Mouse (Mus musculus) B cell, adult 2 months (primary cell): ENCODE data around the gene Ifnar1.
"Not testable (repeated sequence)": the region's sequence is repeated elsewhere in the genome, so short reads cannot be mapped to it uniquely, and the experiment has no call there.

ENCODE experiments used
- DNase-seq, 2 experiments: peaks; one replicate each; pipeline ENCODE4 v3.0.0; 2022

The Ifnar1 gene

GRCm38 (mm10) chr16:91512161-91512787 is 27.2 kb downstream of the Ifnar1 start:
- peak; percentile 89 to 91 for DNase-seq

GRCm38 (mm10) chr16:91513099-91513498 is 28.1 kb downstream of the Ifnar1 start:
- DNase-seq: no peak

DNA sequence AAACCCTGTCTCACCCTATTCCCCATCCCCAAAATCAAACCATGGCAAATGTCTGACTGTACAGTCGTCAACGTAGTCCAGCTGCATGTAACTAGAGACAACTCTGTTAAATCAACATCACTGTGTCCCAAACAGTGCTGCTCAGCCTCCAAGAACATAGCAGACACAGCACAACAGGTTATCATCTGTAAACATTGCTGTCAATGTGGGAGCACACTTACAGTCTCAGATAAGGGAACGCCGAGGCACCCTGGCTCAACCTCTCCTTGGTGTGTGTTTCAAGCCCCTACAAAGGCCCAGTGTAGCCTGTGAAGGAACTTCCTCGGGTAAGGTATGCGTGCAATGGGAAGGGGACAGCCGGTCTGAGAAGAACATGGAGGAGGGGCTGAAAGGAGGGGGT is 32.0 kb downstream of the Ifnar1 start:
- no peak for DNase-seq

- peak; percentile 60 to 71 for DNase-seq
Measured at GRCm38 (mm10) chr16:91522040-91522439, 37.0 kb downstream of the Ifnar1 start.

DNA sequence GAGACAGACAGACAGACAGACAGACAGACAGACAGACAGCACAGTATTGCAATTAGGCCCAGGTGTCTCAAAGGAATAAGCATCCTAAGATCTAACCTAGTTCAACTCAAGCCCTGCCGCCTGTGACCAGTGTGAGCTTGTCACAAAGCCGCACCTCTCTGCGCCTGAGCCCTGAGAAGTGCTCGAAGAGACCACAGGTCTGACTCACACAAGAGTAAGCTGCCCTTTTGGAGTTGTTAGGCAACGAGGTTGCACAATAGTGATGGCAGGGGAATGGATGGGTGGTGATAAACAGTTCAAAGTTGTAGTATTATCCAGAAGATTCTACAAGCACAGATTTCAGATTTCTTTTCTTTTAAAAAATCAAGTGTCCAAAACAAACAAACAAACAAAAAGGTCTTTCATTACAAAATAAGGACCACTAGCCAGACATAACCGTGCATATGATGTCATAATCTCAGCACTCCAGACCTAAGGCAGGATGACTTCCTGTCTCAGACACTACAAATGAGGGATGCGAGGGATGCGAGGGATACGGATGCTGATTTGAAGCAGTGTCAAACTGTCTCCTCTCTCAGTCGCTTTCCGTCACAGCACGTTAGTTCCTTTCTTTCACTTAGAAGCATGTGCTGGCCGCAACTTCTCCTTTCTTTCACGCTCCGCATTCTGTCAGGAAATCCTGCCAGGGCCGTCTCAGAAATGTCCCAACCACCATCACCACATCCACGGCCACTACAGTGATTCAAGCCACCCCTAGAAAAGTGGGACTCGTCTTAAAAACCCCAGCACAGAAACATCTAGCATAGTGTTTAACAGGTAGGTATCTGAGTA is 37.7 kb downstream of the Ifnar1 start:
- peak; percentile 86 to 89 for DNase-seq

DNA sequence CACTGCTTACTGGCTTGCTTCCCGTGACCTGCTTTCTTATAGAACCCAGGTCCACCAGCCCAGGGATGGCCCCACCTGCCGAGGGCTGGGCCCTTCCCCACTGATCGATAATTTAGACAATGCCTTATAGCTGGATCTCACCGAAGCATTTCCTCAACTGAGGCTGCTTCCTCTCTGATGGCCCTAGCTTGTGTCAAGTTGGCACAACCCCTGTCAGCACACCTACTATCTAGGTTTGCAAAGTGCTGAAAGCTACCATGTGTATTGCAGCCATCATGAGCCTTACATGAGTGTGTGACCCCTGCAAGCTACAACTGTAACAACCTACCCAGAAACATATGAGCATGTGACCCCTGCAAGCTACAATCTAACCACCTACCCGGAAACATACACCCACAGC is 39.2 kb downstream of the Ifnar1 start:
- no peak for DNase-seq

DNA sequence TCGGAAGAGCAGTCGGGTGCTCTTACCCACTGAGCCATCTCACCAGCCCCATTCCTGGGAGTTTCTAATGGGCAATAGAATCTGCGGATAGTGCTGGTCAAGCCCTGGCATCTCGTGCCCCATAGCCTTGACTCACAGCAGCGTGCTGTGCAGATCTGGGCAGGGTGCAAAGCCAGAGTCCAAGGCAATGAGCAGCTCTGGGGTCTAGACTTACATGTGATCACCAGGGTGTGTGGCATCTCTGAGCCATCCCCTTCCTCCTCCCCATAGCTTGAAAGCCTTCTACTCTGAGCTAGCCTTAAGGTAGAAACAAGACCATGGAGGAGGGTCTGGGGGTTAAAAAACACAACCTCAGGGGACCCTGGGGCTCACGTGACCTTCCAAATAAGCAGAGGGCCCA is 41.2 kb downstream of the Ifnar1 start:
- DNase-seq: no peak

DNA sequence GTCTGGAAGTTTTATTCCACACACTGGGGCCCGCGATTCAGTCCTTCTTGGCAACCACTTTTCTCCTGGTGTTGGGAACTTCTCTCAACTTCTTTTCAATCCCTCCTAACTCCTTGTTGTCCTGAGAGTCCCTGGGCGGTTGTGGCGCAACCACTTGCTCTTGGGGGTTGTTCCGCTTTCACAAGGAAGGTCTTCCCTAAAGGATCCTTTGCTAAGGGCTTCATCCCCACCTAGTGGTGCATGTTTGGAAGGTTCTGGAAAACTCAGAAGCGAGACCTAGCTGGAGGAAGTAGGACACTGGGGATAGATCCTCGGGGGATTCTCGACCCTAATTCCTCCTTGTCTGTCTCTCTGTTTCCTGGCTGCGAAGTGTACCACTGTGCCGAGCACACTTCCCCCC is 42.0 kb downstream of the Ifnar1 start:
- peak in 1 of 2 experiments; percentile 26 for DNase-seq

DNA sequence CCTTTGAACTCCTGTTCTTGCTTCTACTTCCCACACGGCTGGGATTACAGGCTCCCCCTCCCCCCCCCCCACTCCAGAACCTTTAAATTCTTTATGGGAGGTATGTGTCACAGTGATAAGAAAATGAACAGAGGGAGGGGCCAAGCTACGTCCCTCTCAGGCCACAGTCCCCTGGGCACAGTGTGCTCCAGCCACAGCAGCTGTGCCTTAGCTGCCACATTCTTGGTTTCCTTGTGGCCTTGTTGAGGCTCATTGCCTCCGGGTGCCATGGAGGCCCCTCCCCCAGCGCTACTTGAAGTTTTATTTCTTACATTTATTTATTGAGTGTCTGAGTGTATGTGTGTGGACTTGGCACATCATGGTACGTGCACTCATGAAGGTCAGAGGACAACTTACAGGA is 42.5 kb downstream of the Ifnar1 start:
- DNase-seq: no peak

DNA sequence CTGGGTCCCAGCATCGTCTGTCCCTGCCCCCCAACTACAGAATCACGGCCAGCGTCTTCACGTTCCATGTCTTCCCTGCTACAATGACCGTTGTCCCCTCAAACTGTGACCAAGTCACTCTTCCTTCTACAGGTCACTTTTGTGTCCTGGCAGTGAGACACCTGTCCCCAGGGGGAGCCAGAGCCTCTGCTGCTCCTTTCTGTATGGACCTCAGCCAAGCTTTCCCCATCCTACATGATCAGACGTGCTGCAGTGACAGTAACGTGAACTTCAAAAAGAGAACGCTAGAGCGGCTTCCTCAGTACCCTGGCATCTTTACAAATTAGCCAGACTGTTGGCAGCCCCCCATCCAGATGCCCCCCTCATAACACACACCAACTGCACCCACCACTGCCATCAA is 43.5 kb downstream of the Ifnar1 start:
- no peak for DNase-seq

- DNase-seq: not testable (repeated sequence)
Measured at GRCm38 (mm10) chr16:91530830-91531229, 45.8 kb downstream of the Ifnar1 start.

DNA sequence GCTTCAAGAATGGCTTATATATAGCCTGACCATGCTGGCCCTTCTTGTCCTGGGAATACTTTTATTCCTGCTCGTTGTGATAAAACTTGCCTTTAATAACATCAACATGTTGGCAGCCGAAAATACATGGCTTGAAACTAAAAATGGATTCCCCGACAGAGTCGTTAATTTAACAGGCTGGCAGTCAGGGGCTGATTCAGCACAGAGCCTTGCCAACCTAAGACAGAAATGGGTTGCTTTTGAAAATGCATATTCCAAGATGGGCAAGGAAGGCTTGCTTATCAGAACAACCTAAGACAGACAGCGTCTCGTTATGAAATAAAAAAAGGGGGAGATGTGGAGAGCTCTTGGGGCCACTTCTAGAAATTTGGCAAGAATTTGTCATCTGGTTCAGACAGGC is 46.8 kb downstream of the Ifnar1 start:
- DNase-seq: no peak

- DNase-seq: no peak
Measured at GRCm38 (mm10) chr16:91532429-91532828, 47.4 kb downstream of the Ifnar1 start.

DNA sequence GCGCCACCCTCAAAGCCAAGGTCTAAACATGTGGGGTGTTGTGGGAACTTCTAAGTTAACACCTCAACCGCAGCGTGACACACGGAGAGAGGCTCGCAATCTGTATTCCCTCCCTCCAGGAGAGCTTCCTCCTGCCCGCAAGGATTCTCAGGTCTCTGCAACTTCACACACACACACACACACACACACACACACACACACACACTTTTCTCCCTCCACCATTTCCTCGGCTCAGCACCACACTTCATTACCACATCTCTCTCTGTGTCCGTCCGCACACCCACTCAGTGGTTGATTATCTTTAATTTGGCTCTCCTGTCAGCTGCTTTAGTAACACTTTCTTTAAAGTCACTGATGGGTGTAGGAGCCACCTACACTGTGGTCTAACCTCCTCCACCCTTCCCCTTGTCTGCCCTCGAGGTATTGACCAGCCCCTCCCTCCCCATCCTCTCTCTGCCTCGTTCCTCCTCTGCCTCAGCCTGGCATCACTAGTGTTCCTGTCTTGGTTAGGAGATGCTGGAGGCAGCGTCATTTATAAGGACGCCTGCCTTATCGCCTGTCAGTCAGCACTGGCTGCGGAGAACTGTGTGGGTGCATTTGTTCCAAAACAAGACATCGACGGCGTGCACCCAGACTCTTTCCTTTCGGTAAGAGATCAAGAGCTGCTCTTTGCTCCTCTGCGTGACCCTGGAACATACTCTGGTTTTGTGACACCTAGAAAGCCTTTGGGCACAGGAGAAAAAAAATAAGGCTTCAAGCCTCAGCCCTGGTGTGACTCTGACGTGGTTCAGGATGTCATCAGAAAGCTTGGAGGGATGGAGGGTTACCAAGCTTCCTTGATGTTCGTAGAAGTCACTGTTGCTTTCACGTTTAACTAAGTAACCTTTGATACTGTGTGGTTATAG is 48.3 kb downstream of the Ifnar1 start:
- DNase-seq: peak; percentile 60 to 65

GRCm38 (mm10) chr16:91534477-91534876 is 49.4 kb downstream of the Ifnar1 start:
- peak in 1 of 2 experiments; percentile 47 for DNase-seq

DNA sequence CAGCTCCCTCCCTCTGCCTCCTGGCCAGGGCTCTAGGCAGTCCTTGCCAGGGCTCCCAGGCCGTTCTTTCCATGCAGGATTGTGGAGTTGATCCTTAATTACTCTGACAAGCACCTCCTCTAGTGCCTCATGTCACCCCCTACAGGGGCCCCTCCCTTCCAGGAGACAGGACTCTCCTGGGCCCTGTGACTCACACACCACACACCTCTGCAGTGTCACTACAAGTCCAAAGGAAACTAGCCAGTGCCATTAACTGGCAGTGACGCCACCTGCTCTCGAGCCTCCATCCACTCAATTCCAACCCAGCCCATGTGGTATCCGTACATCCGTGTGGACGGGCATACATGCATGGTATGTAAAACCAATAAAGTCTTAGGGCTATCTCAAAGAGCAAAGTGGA is 49.9 kb downstream of the Ifnar1 start:
- no peak for DNase-seq

DNA sequence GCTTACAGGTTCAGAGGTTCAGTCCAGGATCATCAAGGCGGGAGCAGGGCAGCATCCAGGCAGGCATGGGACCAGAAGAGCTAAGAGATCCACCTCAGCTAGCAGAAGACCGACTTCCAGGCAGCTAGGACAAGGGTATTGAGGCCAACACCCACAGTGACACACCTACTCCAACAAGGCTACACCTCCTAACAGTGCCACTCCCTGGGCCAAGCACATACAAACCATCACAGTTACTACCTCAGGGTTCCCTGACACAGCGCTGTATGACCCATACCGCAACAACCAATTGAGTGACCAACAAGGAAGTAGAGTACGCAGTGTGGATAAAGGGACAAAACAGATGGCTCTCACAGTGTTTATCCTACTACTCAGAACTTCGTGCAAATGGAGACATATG is 51.3 kb downstream of the Ifnar1 start:
- no peak for DNase-seq

GRCm38 (mm10) chr16:91537065-91537464 is 52.0 kb downstream of the Ifnar1 start:
- DNase-seq: no peak

GRCm38 (mm10) chr16:91538051-91538450 is 53.0 kb downstream of the Ifnar1 start:
- peak; percentile 36 to 49 for DNase-seq

- DNase-seq: peak; percentile 45 to 58
Measured at GRCm38 (mm10) chr16:91538513-91538912, 53.5 kb downstream of the Ifnar1 start.

DNA sequence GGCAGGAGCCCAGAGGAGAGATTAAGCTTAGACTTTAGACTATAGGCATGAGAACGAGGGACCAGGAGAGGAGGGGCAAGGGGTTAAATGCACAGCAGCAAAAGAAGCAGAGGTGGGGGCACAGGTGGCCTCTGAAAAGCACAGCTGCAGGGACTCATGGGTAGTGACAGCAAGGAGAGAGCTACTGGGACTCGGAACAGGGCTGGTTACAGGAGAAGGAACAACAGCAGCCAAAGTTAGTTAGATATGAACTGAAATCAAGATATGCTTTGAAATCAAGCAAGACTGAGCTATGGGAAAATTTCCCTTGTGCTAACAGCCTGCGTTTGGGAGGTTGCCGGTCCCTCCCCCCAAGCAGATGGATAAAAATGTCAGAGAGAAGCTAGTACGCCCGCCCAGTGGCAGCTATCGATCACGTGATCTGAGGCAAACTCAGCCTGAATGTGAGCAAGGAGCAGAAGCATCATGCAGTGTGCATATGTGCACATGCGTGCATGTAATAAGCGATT is 56.6 kb downstream of the Ifnar1 start:
- no peak for DNase-seq

DNA sequence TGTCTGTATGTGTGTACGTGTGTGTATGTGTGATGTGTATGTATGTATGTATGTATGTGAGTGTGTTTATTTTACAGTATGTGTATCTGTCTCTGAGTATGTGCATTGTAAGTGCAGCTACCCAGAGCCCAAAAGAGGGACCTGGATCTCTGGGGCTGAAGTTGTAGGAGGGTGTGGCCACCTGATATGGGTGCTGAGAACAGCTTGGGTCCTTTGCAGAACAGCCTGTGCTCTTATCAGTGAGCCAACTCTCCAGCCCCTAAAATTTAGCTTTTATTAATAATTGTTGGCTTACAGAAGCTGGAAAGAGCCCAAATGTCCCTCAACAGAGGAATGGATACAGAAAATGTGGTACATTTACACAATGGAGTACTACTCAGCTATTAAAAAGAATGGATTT is 58.6 kb downstream of the Ifnar1 start:
- DNase-seq: no peak
